21 mouse cellular contexts compared by ENCODE assay signal in the genomic region with DNA sequence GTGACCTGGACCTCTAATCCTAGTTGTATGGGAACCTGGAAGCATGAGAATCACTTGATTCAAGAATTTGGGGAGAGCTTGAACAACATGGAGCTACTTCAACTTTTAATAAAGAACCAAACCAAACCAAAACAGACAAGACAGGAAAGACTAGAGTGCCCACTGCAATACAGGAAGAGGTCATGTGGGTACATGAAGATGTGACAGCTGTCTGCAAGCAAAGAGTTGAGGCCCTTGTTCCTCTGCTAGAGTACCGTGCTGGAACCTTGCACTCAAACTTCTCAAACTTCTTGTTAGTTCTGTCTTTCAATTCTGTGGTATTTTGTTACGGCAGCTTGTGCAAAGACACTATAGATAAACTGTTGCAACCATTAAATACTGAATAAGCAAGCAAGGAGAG. TPM values are rescaled to one million over a fixed set of nuclear protein-coding genes. Genes with fewer than 3 reads are reported as not detected.
"Had no signal": no experiment of that assay in that cellular context is flagged by ENCODE, and none has a peak within 500 bp of the region (broad histone marks: within the 10 kb centered on the region; RNA-seq: fewer than 3 reads in every experiment).

No protein-coding gene starts in this region.

- ATAC-seq: liver, embryonic 12.5 days; midbrain, embryonic 13.5 days had no signal

- H3K9ac ChIP-seq: kidney, embryonic 15.5 days; limb, embryonic 15.5 days; liver, embryonic 12.5 days; lung, embryonic 14.5 days; midbrain, embryonic 13.5 days; neural tube, embryonic 12.5 days; stomach, embryonic 15.5 days had no signal

- H3K4me2 ChIP-seq: kidney, embryonic 15.5 days; limb, embryonic 15.5 days; liver, embryonic 12.5 days; lung, embryonic 14.5 days; midbrain, embryonic 13.5 days; neural tube, embryonic 12.5 days; stomach, embryonic 15.5 days had no signal

- DNase-seq: kidney, adult 2 months; kidney, postnatal 25 days; lung, embryonic 14.5 days; lung, postnatal 14 days; thymus, adult 2 months; thymus, postnatal 4 days had no signal

- H3K36me3 ChIP-seq: kidney, embryonic 15.5 days; limb, embryonic 15.5 days; liver, embryonic 12.5 days; midbrain, embryonic 13.5 days; neural tube, embryonic 12.5 days; stomach, embryonic 15.5 days had no signal

- H3K27ac ChIP-seq: kidney, embryonic 15.5 days; left cerebral cortex, adult 2 months; limb, embryonic 15.5 days; liver, embryonic 12.5 days; macrophage; midbrain, embryonic 13.5 days; neural tube, embryonic 12.5 days; stomach, embryonic 15.5 days had no signal

- H3K27me3 ChIP-seq: kidney, embryonic 15.5 days; limb, embryonic 15.5 days; liver, embryonic 12.5 days; midbrain, embryonic 13.5 days; neural tube, embryonic 12.5 days; stomach, embryonic 15.5 days had no signal

- H3K4me1 ChIP-seq: kidney, embryonic 15.5 days; limb, embryonic 15.5 days; liver, embryonic 12.5 days; midbrain, embryonic 13.5 days; neural tube, embryonic 12.5 days; stomach, embryonic 15.5 days had no signal

- H3K4me3 ChIP-seq: kidney, embryonic 15.5 days; left cerebral cortex, adult 2 months; limb, embryonic 15.5 days; liver, embryonic 12.5 days; midbrain, embryonic 13.5 days; neural tube, embryonic 12.5 days; stomach, embryonic 15.5 days had no signal

- H3K9me3 ChIP-seq: kidney, embryonic 15.5 days; limb, embryonic 15.5 days; liver, embryonic 12.5 days; midbrain, embryonic 13.5 days; neural tube, embryonic 12.5 days; stomach, embryonic 15.5 days had no signal

RNA-seq across cellular contexts. Expression of gene Ifng, which starts 36.5 kb away (rescaled TPM):
- total RNA-seq: layer of hippocampus, postnatal 25 days; left cerebral cortex, adult 2 months; left cerebral cortex, postnatal 25 days; midbrain, postnatal 0 days had no signal
- polyA plus RNA-seq: kidney, adult 2 months; kidney, embryonic 15.5 days; limb, embryonic 11.5 days; limb, embryonic 15.5 days; liver, embryonic 12.5 days; liver, embryonic 16.5 days; lung, embryonic 14.5 days; macrophage; midbrain, embryonic 13.5 days; midbrain, postnatal 0 days; neural tube, embryonic 12.5 days; small intestine, adult 2 months; stomach, embryonic 15.5 days; testis, adult 2 months; thymus, adult 2 months had no signal
